Mouse (Mus musculus): ENCODE results near the gene Chst15. TPM values are rescaled to one million over a fixed set of nuclear protein-coding genes. Genes with fewer than 3 reads are reported as not detected.

Chst15 gene
- total RNA-seq (2021): 10 to 100 TPM; 43.0 to 44.6 TPM
- long read RNA-seq, experiment 1, full-length matches to known transcripts: 40 of 56 reads
- long read RNA-seq, experiment 1, partial matches to known transcripts: 5 of 56 reads
- long read RNA-seq, experiment 1, other reads (novel, unspliced or antisense): 11 of 56 reads
- long read RNA-seq, experiment 2, full-length matches to known transcripts: 29 of 48 reads
- long read RNA-seq, experiment 2, partial matches to known transcripts: 6 of 48 reads
- long read RNA-seq, experiment 2, other reads (novel, unspliced or antisense): 13 of 48 reads

- H3K4me3 ChIP-seq: peak within 1 kb of the TSS; percentile 76
- intact Hi-C loops (cut with DNase I): loop anchor here (2.0 to 5.0 kb wide), 4 partner anchors 64 to 235 kb away; no protein-coding TSS in a partner anchor
- peak within 1 kb of the TSS; percentile 95 for H3K27ac ChIP-seq
- TF ChIP-seq CTCF (IDR thresholded peaks at IDR 0.05): no peak; the same call in 1 of the 2 replicates
- peak; percentile 58 to 59 for DNase-seq (ENCODE audit: extremely low spot score in 1 of 2, low spot score in 2 of 2)
Observed at GRCm38 (mm10) chr7:132317036-132317541, at the start of gene Chst15. Gene Chst15, minus strand, starts transcription at chr7:132317228.

- no peak overlapping the region for H3K4me3 ChIP-seq
- DNase-seq (ENCODE audit: extremely low spot score in 1 of 2, low spot score in 2 of 2): no peak
- intact Hi-C loops (cut with DNase I): no loop called here
- no peak overlapping the region for H3K27ac ChIP-seq
- TF ChIP-seq CTCF (IDR thresholded peaks at IDR 0.05): no peak
Observed at GRCm38 (mm10) chr7:132365703-132366384, 48.8 kb upstream of the Chst15 start.

GRCm38 (mm10) chr7:132365111-132365510 lies 48.1 kb upstream of the Chst15 start:
- no peak overlapping the region for H3K27ac ChIP-seq
- no peak for TF ChIP-seq CTCF (IDR thresholded peaks at IDR 0.05)
- intact Hi-C loops (cut with DNase I): no loop called here
- no peak for DNase-seq (ENCODE audit: extremely low spot score in 1 of 2, low spot score in 2 of 2)
- no peak overlapping the region for H3K4me3 ChIP-seq

GRCm38 (mm10) chr7:132364506-132364905 lies 47.5 kb upstream of the Chst15 start:
- no peak overlapping the region for H3K4me3 ChIP-seq
- no peak overlapping the region for H3K27ac ChIP-seq
- no peak for DNase-seq (ENCODE audit: extremely low spot score in 1 of 2, low spot score in 2 of 2)
- no peak for TF ChIP-seq CTCF (IDR thresholded peaks at IDR 0.05)
- intact Hi-C loops (cut with DNase I): no loop called here

- no peak overlapping the region for H3K27ac ChIP-seq
- H3K4me3 ChIP-seq: no peak overlapping the region
- intact Hi-C loops (cut with DNase I): no loop called here
- no peak for DNase-seq (ENCODE audit: extremely low spot score in 1 of 2, low spot score in 2 of 2)
- TF ChIP-seq CTCF (IDR thresholded peaks at IDR 0.05): no peak
Observed at GRCm38 (mm10) chr7:132360336-132360735, 43.3 kb upstream of the Chst15 start.

- intact Hi-C loops (cut with DNase I): no loop called here
- Histone ChIP-seq H3K27ac (no peak overlapping the region), H3K4me3 (no peak overlapping the region)
- no peak for TF ChIP-seq CTCF (IDR thresholded peaks at IDR 0.05)
- no peak for DNase-seq (ENCODE audit: extremely low spot score in 1 of 2, low spot score in 2 of 2)
Observed at GRCm38 (mm10) chr7:132358709-132359108, 41.7 kb upstream of the Chst15 start.

GRCm38 (mm10) chr7:132358250-132358649 lies 41.2 kb upstream of the Chst15 start:
- no peak for TF ChIP-seq CTCF (IDR thresholded peaks at IDR 0.05)
- no peak for DNase-seq (ENCODE audit: extremely low spot score in 1 of 2, low spot score in 2 of 2)
- intact Hi-C loops (cut with DNase I): no loop called here
- Histone ChIP-seq H3K27ac (no peak overlapping the region), H3K4me3 (no peak overlapping the region)

GRCm38 (mm10) chr7:132357841-132358237 lies 40.8 kb upstream of the Chst15 start:
- no peak for DNase-seq (ENCODE audit: extremely low spot score in 1 of 2, low spot score in 2 of 2)
- no peak for TF ChIP-seq CTCF (IDR thresholded peaks at IDR 0.05)
- H3K27ac ChIP-seq: no peak overlapping the region
- intact Hi-C loops (cut with DNase I): no loop called here
- H3K4me3 ChIP-seq: no peak overlapping the region

- intact Hi-C loops (cut with DNase I): no loop called here
- TF ChIP-seq CTCF (IDR thresholded peaks at IDR 0.05): no peak
- Histone ChIP-seq H3K27ac (no peak overlapping the region), H3K4me3 (no peak overlapping the region)
- DNase-seq (ENCODE audit: extremely low spot score in 1 of 2, low spot score in 2 of 2): no peak
Observed at GRCm38 (mm10) chr7:132356881-132357840, 40.1 kb upstream of the Chst15 start.

GRCm38 (mm10) chr7:132356185-132356584 lies 39.2 kb upstream of the Chst15 start:
- Histone ChIP-seq H3K27ac (no peak overlapping the region), H3K4me3 (no peak overlapping the region)
- intact Hi-C loops (cut with DNase I): no loop called here
- no peak for DNase-seq (ENCODE audit: extremely low spot score in 1 of 2, low spot score in 2 of 2)
- no peak for TF ChIP-seq CTCF (IDR thresholded peaks at IDR 0.05)

- Histone ChIP-seq H3K27ac (no peak overlapping the region), H3K4me3 (no peak overlapping the region)
- DNase-seq (ENCODE audit: extremely low spot score in 1 of 2, low spot score in 2 of 2): no peak
- TF ChIP-seq CTCF (IDR thresholded peaks at IDR 0.05): no peak
- intact Hi-C loops (cut with DNase I): no loop called here
Observed at GRCm38 (mm10) chr7:132355767-132356166, 38.7 kb upstream of the Chst15 start.
